Mouse (Mus musculus) spleen, adult 2 months (tissue): Measurements from ENCODE around the gene Nos1ap.

Source experiments
- CTCF ChIP-seq: fragments of 200-500 bp; IDR thresholded peaks from 2 replicates; pipeline ENCODE4 v1.5.1; 2011; ENCODE audit warnings: mild to moderate bottlenecking, inconsistent platforms; ENCODE audit not compliant: insufficient read depth, insufficient read length, insufficient replicate concordance; ENCODE audit errors: extremely low read depth
- POLR2A ChIP-seq: fragments of 200-500 bp; IDR thresholded peaks from 2 replicates; pipeline ENCODE4 v1.6.1; 2011; ENCODE audit warnings: low read depth, low read length, inconsistent platforms

DNA sequence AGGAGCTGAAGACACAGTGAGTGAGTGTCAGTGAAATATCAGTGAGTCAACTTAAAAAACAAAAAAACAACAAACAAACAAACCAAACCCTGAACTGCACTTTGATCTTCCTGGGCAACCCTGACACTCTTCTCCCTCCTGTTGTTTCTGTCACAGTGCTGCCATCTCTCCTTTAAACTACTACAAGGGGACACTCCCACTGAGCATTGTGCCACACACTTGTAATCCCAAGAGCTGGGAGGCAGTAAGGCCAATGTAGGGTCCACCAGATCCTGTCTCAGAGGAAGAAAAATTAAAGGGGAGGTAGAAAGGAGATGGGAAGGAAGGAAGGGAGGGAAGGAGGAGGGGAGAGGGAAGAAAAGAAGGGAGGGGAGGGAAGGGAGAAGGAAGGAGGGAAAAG, 116.8 kb downstream of the Nos1ap start:
- no peak for TF ChIP-seq POLR2A
- no peak for TF ChIP-seq CTCF
